Mouse (Mus musculus) forebrain, embryonic 13.5 days (tissue): ENCODE measurements around the gene Tnik. TPM values are rescaled to one million over a fixed set of nuclear protein-coding genes. Genes with fewer than 3 reads are reported as not detected.

ENCODE experiments used
- ATAC-seq: fragments of 200-750 bp; cut with Nextera tagmentation; 2 replicates; pipeline ENCODE4 v1.8.0; 2017
- H3K27ac ChIP-seq: fragments of 300-500 bp; sonication (generic); 2 replicates; pipeline ENCODE4 v1.5.1; 2015; ENCODE audit warnings: inconsistent platforms, mild to moderate bottlenecking, moderate library complexity
- H3K27me3 ChIP-seq: fragments of 300-500 bp; sonication (generic); 2 replicates; pipeline ENCODE4 v1.6.1; 2015; ENCODE audit warnings: mild to moderate bottlenecking, inconsistent platforms
- H3K36me3 ChIP-seq: fragments of 300-500 bp; sonication (generic); 2 replicates; pipeline ENCODE4 v1.6.1; 2015; ENCODE audit warnings: mild to moderate bottlenecking, inconsistent platforms; ENCODE audit not compliant: poor library complexity, severe bottlenecking
- H3K4me1 ChIP-seq: fragments of 300-500 bp; sonication (generic); 2 replicates; pipeline ENCODE4 v1.6.1; 2015; ENCODE audit warnings: inconsistent platforms
- H3K4me2 ChIP-seq: fragments of 300-500 bp; sonication (generic); 2 replicates; pipeline ENCODE4 v1.6.1; 2015; ENCODE audit warnings: inconsistent platforms, mild to moderate bottlenecking, moderate library complexity
- H3K4me3 ChIP-seq: fragments of 300-500 bp; sonication (generic); 2 replicates; pipeline ENCODE4 v1.5.1; 2015; ENCODE audit warnings: mild to moderate bottlenecking, inconsistent platforms
- H3K9ac ChIP-seq: fragments of 300-500 bp; sonication (generic); 2 replicates; pipeline ENCODE4 v1.6.1; 2015; ENCODE audit warnings: mild to moderate bottlenecking, inconsistent platforms
- H3K9me3 ChIP-seq: fragments of 300-500 bp; sonication (generic); replicated peaks from 2 replicates; pipeline ENCODE4 v1.6.1; 2016; ENCODE audit warnings: inconsistent platforms
- WGBS: fragments of 180-500 bp; shearing (Covaris S2); methylation state at CpG from one replicate; pipeline ENCODE4 v1.1.7; 2015; 5-methylcytosine and 5-hydroxymethylcytosine counted together
- polyA plus RNA-seq: library from polyadenylated mRNA; unstranded; fragments of >200 nt; fragmentation: Nextera tagmentation; extraction: Ambion mirVana; gene quantifications from 2 replicates; pipeline ENCODE4 v1.2.1, GENCODE M21; 2015

Gene Tnik
- polyA plus RNA-seq, 1 experiment from 2014 or later = 54.9 TPM

- 72% methylated on average over 8 of the region's 8 CpGs for WGBS
- Histone ChIP-seq H3K9ac (no peak overlapping the region), H3K4me3 (no peak overlapping the region), H3K4me2 (no peak overlapping the region), H3K27me3 (no peaks in the 10 kb centered on the region), H3K27ac (no peak overlapping the region), H3K9me3 (no peaks in the 10 kb centered on the region), H3K4me1 (no peaks in the 10 kb centered on the region), H3K36me3 (no peaks in the 10 kb centered on the region)
- no peak for ATAC-seq
These were observed 193.8 kb downstream of the Tnik start for GRCm38 (mm10) chr3:28456842-28457241.

GRCm38 (mm10) chr3:28457517-28457916 is 194.5 kb downstream of the Tnik start:
- Histone ChIP-seq H3K4me2 (no peak overlapping the region), H3K27me3 (no peaks in the 10 kb centered on the region), H3K4me1 (no peaks in the 10 kb centered on the region), H3K9me3 (no peaks in the 10 kb centered on the region), H3K4me3 (no peak overlapping the region), H3K9ac (no peak overlapping the region), H3K36me3 (no peaks in the 10 kb centered on the region), H3K27ac (no peak overlapping the region)
- no peak for ATAC-seq
- 92% methylated on average over 2 of the region's 2 CpGs for WGBS

GRCm38 (mm10) chr3:28466688-28467087 is 203.7 kb downstream of the Tnik start:
- Histone ChIP-seq H3K36me3 (no peaks in the 10 kb centered on the region), H3K4me1 (peaks cover 18% of the 10 kb centered on the region), H3K27me3 (no peaks in the 10 kb centered on the region), H3K27ac (no peak overlapping the region), H3K9ac (no peak overlapping the region), H3K4me3 (no peak overlapping the region), H3K9me3 (no peaks in the 10 kb centered on the region), H3K4me2 (no peak overlapping the region)
- 0 out of 2 replicates have a peak, but pooled peaks have one; percentile 61 for ATAC-seq
- 71% methylated on average over 4 of the region's 4 CpGs for WGBS

DNA sequence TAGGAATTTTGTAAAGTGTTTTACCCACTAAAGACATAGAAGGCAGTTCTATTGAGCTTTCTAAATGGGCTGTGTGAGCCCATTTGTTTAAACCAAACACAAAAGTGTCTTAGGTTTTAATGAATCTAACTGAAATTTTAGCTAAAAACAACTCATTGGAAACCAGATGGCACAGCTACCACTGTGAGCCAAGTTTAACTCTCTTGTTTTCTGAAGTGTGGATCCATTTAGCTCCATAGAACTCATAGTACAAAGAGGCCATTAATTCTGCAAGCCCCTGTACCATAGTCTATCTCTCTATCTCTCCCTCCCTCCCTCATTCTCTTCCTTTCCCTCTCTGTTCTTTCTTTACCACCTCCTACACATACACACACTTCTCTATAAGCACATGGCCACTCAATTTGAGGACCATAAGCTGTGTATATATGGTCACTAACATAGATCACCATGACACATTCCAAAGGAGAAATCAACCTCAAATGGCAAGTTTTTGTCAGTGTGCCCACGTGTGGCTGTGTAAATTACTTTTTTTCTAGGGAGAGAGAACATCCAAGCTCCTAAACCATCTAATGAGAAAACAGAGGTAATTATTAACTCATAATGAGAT is 204.2 kb downstream of the Tnik start:
- peak; percentile 75; the same call in 1 of the 2 replicates for ATAC-seq
- Histone ChIP-seq H3K4me2 (no peak overlapping the region), H3K27ac (no peak overlapping the region), H3K4me1 (peaks cover 18% of the 10 kb centered on the region), H3K36me3 (no peaks in the 10 kb centered on the region), H3K9ac (no peak overlapping the region), H3K27me3 (no peaks in the 10 kb centered on the region), H3K9me3 (no peaks in the 10 kb centered on the region), H3K4me3 (no peak overlapping the region)
- WGBS = 58% methylated on average over 1 of the region's 1 CpGs

DNA sequence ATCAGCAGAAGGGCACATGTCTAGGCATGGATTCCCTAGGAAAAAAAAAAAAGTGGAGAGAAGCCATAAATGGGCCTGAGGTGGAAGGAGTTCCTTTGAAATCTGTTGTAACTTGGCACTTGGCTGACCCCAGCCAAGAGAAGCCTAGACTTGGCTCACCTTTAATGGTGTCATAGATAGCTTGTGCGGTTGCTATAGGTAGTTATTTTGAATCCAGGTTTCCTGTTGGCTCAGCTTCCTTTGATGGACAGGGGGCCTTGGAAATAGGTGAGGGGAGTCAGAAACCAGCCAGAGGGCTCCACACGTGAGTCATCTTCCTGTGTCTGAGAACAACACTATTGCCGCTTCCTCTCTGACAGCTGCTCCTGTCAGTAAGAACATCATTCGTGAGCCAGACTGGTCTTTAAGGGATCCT is 204.9 kb downstream of the Tnik start:
- H3K4me2 ChIP-seq = no peak overlapping the region
- H3K4me3 ChIP-seq = no peak overlapping the region
- WGBS = 77% methylated on average over 4 of the region's 4 CpGs
- no peaks in the 10 kb centered on the region for H3K27me3 ChIP-seq
- no peak overlapping the region for H3K27ac ChIP-seq
- no peaks in the 10 kb centered on the region for H3K9me3 ChIP-seq
- no peak overlapping the region for H3K9ac ChIP-seq
- H3K36me3 ChIP-seq = no peaks in the 10 kb centered on the region
- peaks cover 18% of the 10 kb centered on the region for H3K4me1 ChIP-seq
- no peak for ATAC-seq

- 56% methylated on average over 1 of the region's 1 CpGs for WGBS
- no peak overlapping the region for H3K9ac ChIP-seq
- H3K4me2 ChIP-seq = no peak overlapping the region
- no peaks in the 10 kb centered on the region for H3K36me3 ChIP-seq
- no peaks in the 10 kb centered on the region for H3K4me1 ChIP-seq
- H3K9me3 ChIP-seq = no peaks in the 10 kb centered on the region
- no peaks in the 10 kb centered on the region for H3K27me3 ChIP-seq
- no peak for ATAC-seq
- no peak overlapping the region for H3K4me3 ChIP-seq
- H3K27ac ChIP-seq = no peak overlapping the region
These were observed 210.4 kb downstream of the Tnik start for GRCm38 (mm10) chr3:28473439-28473838.

- Histone ChIP-seq H3K4me3 (no peak overlapping the region), H3K4me1 (no peaks in the 10 kb centered on the region), H3K9ac (no peak overlapping the region), H3K36me3 (no peaks in the 10 kb centered on the region), H3K9me3 (no peaks in the 10 kb centered on the region), H3K4me2 (no peak overlapping the region), H3K27me3 (no peaks in the 10 kb centered on the region), H3K27ac (no peak overlapping the region)
- ATAC-seq = no peak
- 90% methylated on average over 2 of the region's 2 CpGs for WGBS
These were observed 214.4 kb downstream of the Tnik start for GRCm38 (mm10) chr3:28477373-28477772.

GRCm38 (mm10) chr3:28485716-28486115 is 222.7 kb downstream of the Tnik start:
- Histone ChIP-seq H3K27me3 (no peaks in the 10 kb centered on the region), H3K4me1 (peaks cover 9% of the 10 kb centered on the region), H3K9me3 (peaks cover 6% of the 10 kb centered on the region; the same call in 1 of the 2 replicates), H3K36me3 (no peaks in the 10 kb centered on the region), H3K4me2 (no peak overlapping the region), H3K27ac (no peak overlapping the region), H3K4me3 (no peak overlapping the region), H3K9ac (no peak overlapping the region)
- no peak for ATAC-seq
- 89% methylated on average over 7 of the region's 7 CpGs for WGBS

DNA sequence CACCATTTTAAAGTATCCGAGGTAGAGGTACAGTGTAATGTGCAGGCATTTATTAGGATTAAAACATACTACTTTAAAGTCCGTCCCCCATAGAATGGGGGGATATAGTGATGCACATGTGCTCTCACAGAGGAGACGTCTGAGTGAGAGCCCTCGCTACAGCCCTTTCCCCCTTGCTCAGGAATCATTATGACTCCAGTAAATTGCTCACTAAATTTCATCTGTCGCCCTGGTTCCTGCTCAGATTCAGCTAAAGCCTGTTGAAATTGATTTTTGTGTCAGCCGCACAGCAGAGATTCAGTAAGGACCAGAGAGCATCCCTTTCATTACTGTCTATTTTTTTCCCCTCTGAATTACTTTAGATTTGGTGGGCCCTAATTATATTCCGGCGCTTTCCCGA is 224.4 kb downstream of the Tnik start:
- 58% methylated on average over 9 of the region's 9 CpGs for WGBS
- no peak overlapping the region for H3K4me3 ChIP-seq
- no peaks in the 10 kb centered on the region for H3K27me3 ChIP-seq
- no peak overlapping the region for H3K4me2 ChIP-seq
- H3K9ac ChIP-seq = no peak overlapping the region
- no peaks in the 10 kb centered on the region for H3K36me3 ChIP-seq
- ATAC-seq = no peak
- H3K27ac ChIP-seq = no peak overlapping the region; the same call in 1 of the 2 replicates
- H3K9me3 ChIP-seq = peaks cover 6% of the 10 kb centered on the region; the same call in 1 of the 2 replicates
- peaks cover 25% of the 10 kb centered on the region for H3K4me1 ChIP-seq

GRCm38 (mm10) chr3:28491085-28492041 is 228.3 kb downstream of the Tnik start:
- Histone ChIP-seq H3K4me1 (peaks cover 25% of the 10 kb centered on the region), H3K9ac (0 out of 2 replicates have a peak overlapping the region, but pooled peaks have one; percentile 0), H3K4me2 (no peak overlapping the region)

DNA sequence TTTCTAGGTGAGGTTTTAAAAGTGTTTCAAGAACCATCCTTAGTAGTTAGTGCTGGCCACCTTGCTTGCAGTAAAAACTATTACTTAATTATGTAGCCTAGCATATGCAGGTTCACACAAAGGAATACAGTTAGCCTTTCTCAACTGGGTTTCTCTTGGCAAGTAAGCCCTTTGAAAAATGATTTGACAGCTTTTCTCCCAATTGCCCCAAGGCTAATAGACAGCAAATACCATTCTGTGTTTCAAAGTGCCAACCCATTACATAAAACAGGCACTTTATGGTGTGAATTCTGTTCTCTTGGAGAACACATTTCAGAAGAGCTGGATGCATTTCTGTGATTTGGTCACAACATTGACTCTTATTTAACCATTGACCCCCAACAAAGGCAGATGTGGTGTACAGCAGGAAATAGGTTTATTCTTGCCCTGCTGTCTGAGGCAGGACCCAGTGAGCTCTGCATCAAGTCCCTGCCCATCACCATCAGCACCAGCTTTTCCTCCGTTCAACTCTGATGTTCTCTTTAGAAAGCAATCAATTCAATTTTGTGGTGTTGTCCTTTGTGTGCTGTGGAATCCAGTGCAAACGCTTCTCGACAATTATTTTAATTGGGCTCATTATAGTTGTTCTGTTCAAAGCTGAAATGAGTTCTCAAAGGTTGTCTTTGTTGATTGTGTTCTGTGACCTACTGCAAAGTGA is 233.9 kb downstream of the Tnik start:
- no peak overlapping the region for H3K4me2 ChIP-seq
- H3K9me3 ChIP-seq = no peaks in the 10 kb centered on the region
- no peak overlapping the region for H3K9ac ChIP-seq
- H3K4me3 ChIP-seq = no peak overlapping the region
- H3K36me3 ChIP-seq = no peaks in the 10 kb centered on the region
- no peaks in the 10 kb centered on the region for H3K27me3 ChIP-seq
- peak overlapping the region; percentile 22; the same call in 1 of the 2 replicates for H3K27ac ChIP-seq
- peaks cover 19% of the 10 kb centered on the region; the same call in 1 of the 2 replicates for H3K4me1 ChIP-seq
- ATAC-seq = peak; percentile 33
- whole genome bisulfite sequencing = 12% methylated on average over 3 of the region's 3 CpGs

More at GRCm38 (mm10) chr3:28491085-28492041, 228.3 kb downstream of the Tnik start:
- H3K27ac ChIP-seq = peak overlapping the region; percentile 57; the same call in 1 of the 2 replicates
- no peak overlapping the region for H3K4me3 ChIP-seq
- ATAC-seq = peak; percentile 36
- H3K36me3 ChIP-seq = no peaks in the 10 kb centered on the region
- H3K27me3 ChIP-seq = no peaks in the 10 kb centered on the region
- 18% methylated on average over 11 of the region's 11 CpGs for WGBS
- H3K9me3 ChIP-seq = peaks cover 4% of the 10 kb centered on the region; the same call in 1 of the 2 replicates

- WGBS = 68% methylated on average over 3 of the region's 3 CpGs
- H3K4me1 ChIP-seq = peaks cover 15% of the 10 kb centered on the region; the same call in 1 of the 2 replicates
- no peaks in the 10 kb centered on the region for H3K9me3 ChIP-seq
- H3K27me3 ChIP-seq = no peaks in the 10 kb centered on the region
- no peaks in the 10 kb centered on the region for H3K36me3 ChIP-seq
- no peak for ATAC-seq
- no peak overlapping the region for H3K9ac ChIP-seq
- H3K4me2 ChIP-seq = no peak overlapping the region
- H3K4me3 ChIP-seq = no peak overlapping the region
- 0 out of 2 replicates have a peak overlapping the region, but pooled peaks have one; percentile 22 for H3K27ac ChIP-seq
These were observed 234.5 kb downstream of the Tnik start for GRCm38 (mm10) chr3:28497503-28497857.
